Mouse (Mus musculus): ENCODE results near the gene Slc6a8.

- no peak for TF ChIP-seq POLR2A (IDR thresholded peaks at IDR 0.05; ENCODE audit: extremely low read depth, insufficient read depth, low read length)
- no peak for TF ChIP-seq CTCF (IDR thresholded peaks at IDR 0.05; ENCODE audit: low read depth, low read length)
Observed at GRCm38 (mm10) chrX:73676668-73677067, 3.7 kb downstream of the Slc6a8 start.

Measured in liver, adult 2 months (tissue).